Mouse (Mus musculus): ENCODE data around the gene Sltm. TPM values are rescaled to one million over a fixed set of nuclear protein-coding genes. Genes with fewer than 3 reads are reported as not detected.
"Not testable (repeated sequence)": the region's sequence is repeated elsewhere in the genome, so short reads cannot be mapped to it uniquely, and the experiment has no call there.

Gene Sltm
- 10 to 100 TPM; 48.5 to 60.9 (median 55.9) TPM for total RNA-seq (2022)

DNA sequence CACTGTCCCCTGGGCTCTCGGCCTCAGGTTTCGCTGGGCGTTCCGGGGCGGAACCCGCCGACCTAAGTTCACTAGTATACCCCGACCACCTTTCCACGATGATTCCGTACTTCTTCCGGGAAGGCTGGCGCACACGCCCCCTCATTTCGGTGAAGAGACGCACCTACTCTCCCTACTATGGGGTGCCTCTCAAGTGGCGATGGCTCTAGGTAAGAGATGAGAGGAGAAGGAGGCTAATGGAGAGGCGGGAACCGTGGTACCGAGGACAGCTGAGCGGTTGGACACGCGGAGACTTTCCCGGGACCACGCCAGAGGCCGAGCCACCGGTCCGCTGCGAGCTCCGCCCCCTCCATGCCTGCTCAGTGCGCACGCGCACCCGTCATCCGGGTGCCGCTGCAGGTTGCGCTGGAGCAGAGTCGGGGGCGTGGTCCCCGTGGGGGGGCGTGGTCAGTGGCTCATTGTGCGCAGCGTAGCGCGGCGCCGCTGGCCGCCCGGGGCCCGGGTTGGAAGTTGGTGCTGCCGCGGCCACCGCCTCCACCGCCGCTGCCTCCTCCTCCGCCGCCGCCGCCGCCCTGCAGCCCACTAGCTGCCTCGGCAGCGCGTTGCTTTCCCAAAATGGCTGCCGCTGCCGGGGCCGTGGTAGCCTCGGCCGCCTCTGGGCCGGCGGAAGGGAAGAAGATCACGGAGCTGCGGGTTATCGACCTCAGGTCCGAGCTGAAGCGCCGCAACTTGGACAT, at the start of gene Sltm:
TSS of gene Sltm (plus strand) at position 450 of the 737 bp plus-strand sequence.
- peak; percentile 95 to 98 for DNase-seq (ENCODE audit: low spot score in 2 of 2)

- DNase-seq (ENCODE audit: low spot score in 2 of 2), result no peak
These were observed 49.5 kb upstream of the Sltm start for GRCm38 (mm10) chr9:70493038-70493437.

GRCm38 (mm10) chr9:70496990-70497389, 45.6 kb upstream of the Sltm start:
- no peak for DNase-seq (ENCODE audit: low spot score in 2 of 2)

DNA sequence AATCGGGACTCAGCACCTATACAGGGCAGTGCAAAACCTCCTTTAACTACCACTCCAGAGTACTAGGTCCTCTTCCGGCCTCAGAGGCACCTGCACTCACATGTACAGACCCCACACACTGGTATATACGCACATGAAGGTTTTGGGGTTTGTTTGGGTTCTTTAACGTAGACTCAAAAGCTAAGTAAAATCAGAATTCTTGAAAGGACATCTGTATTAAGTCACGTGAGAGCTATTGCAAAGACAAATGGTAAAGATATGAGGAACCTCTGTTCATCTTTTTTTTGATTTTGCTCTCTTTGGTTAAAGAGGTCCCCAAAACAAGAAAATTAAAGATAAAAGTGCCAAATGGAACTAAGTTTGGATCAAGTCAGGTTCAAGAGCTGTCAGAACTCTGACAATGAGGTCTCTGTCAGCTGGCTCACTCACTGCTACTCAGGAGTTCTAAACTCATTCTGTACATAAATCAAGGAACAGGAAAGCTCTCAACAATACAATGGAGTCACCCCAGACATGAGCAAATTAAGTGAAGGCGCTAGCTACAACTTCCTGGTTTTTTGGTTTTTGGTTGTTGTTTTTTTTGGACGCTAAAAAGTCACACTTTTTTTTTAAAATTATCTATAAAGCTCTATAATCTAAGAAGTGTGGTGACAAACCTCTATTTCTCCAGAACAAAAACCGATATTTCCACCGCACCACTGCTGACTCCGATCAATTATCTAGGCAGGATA, 40.1 kb upstream of the Sltm start:
- no peak for DNase-seq (ENCODE audit: low spot score in 2 of 2)

DNA sequence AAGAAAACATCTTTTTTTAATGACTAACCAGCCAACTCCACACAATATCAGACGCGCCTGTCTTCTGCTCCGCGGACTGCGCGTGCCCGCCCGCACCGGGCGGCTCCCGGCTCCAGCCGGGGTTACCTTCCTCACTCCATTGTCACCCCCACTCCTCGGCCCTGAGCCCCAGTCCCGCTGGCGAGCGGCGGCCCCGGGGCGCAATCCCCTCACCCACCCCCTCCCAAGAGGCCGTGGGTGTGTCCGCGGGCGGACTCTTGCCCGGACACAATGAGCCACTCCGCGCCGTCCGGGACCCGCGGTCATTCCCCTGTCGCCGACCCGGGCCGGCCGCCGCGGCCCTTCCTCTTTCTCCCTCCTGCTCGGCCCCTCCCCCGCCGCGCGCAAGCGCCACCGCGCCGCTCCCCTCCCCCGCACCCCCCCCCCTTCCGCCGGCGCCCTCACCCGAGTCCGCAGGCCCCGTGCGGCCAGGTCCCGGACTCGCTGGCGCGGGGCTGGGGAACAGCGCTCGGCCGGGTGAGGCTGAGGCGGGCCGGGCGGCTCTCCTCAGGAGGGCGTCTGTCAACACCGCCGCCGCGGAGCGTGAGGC, 39.4 kb upstream of the Sltm start:
- DNase-seq (ENCODE audit: low spot score in 2 of 2), result peak; percentile 9 to 17

- peak; percentile 93 to 96 for DNase-seq (ENCODE audit: low spot score in 2 of 2)
These were observed 38.9 kb upstream of the Sltm start, which contains the start of gene Rnf111 for GRCm38 (mm10) chr9:70503626-70504041. Gene Rnf111, minus strand, starts transcription at chr9:70503725.

GRCm38 (mm10) chr9:70506186-70506585, 36.4 kb upstream of the Sltm start:
- no peak for DNase-seq (ENCODE audit: low spot score in 2 of 2)

DNA sequence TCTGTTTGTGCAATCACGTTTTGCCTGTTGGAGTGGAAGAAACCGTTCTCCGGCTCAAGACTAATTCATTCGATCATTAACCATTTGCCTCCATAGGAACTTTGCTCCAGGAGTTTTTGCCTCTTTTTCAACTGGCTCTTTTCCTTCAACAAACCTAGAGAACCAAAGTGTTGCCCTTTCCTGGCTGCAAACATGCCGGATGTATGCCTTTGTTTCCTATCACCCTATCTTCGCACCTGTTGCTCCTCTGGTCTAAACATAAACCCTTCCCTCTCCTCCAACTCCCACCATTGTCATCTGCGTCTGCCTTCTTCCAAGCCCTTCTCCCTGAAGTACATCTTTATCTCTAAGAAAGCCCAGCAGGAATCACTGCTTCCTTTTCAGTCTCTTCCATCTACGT, 35.8 kb upstream of the Sltm start:
- no peak for DNase-seq (ENCODE audit: low spot score in 2 of 2)

- DNase-seq (ENCODE audit: low spot score in 2 of 2), result no peak
These were observed 32.5 kb upstream of the Sltm start for GRCm38 (mm10) chr9:70509906-70510525.

GRCm38 (mm10) chr9:70510998-70511583, 31.5 kb upstream of the Sltm start:
- no peak for DNase-seq (ENCODE audit: low spot score in 2 of 2)

DNA sequence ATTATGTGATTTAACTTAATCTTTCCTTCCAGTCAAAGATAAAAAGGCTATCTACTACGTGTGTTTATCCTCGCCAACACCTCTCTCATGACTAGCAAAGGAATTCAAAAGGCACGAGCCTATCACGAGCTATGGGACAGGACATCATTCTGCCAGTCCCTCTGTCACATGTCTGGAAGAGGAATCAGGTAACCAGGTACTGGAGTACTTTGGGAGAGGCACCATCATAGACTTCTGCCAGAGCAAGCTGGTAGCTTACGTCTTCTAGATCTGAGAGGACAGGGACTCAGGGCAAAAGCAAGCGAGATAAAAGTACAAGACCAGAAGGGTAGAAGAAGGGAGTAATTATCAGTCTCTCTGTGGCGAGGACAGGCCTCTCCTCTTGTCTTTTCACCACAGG, 30.9 kb upstream of the Sltm start:
- DNase-seq (ENCODE audit: low spot score in 2 of 2), result no peak

GRCm38 (mm10) chr9:70520651-70521050, 21.9 kb upstream of the Sltm start:
- no peak for DNase-seq (ENCODE audit: low spot score in 2 of 2)

DNA sequence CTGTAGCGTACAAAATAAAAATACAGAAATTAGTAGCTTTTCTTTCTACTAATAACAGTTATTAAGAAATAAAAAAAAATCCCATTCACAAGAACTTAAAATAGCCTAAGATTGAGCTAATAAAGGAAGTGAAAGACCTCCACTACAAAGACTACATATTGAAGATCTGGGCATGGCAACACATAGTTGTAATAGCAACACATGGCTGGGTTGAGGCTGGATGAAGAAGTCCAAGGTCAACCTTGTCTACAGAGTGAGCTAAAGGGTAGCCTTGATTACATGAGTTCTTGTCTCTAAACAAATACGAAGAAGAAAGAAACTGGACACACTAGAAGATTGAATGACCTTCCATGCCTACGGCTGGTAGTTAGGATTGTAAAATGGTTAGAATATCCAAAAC, 18.7 kb upstream of the Sltm start:
- DNase-seq (ENCODE audit: low spot score in 2 of 2), result no peak

DNA sequence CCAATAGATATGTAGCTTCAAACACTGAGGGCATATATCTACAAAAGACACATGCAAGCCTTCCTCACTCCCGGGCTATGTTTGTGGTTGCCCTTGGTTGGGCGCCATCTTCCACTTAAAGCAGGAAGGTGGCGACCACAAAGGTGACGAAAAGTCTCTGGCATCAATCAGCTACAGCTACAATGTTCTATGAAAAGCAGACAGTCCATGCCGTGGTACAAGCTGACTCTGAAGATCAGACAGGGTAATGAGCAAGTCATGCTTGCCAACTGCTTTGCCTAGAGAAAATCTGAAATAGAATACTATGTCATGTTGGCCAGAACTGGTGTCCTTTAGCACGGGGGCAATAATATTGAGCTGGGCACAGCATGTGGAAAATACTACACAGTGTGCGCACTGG, 18.2 kb upstream of the Sltm start:
- no peak for DNase-seq (ENCODE audit: low spot score in 2 of 2)

GRCm38 (mm10) chr9:70533328-70533727, 9.2 kb upstream of the Sltm start:
- DNase-seq (ENCODE audit: low spot score in 2 of 2), result no peak

DNA sequence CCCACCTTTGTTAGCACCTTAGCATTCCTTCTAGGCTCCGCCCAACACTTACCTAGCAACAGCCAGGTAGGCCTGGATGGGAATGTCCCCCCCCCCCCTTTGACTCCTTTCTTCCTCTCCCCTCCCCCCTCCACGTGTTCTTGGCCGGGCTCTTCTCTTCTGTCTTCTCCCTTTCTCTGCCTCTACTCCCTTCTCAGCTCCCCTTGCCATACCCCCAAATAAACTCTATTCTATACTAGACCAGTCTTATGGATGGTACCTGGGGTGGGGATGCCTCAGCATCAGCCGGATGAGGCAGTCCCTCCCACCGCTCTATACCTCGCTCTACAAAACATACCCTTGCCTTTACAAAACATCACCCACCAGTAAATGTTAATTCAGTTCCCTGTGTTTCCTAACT, 970 bp upstream of the Sltm start:
- DNase-seq (ENCODE audit: low spot score in 2 of 2), result no peak

- DNase-seq (ENCODE audit: low spot score in 2 of 2), result peak in 1 of 2 experiments; percentile 24
These were observed 710 bp downstream of the Sltm start for GRCm38 (mm10) chr9:70543048-70543880.

DNA sequence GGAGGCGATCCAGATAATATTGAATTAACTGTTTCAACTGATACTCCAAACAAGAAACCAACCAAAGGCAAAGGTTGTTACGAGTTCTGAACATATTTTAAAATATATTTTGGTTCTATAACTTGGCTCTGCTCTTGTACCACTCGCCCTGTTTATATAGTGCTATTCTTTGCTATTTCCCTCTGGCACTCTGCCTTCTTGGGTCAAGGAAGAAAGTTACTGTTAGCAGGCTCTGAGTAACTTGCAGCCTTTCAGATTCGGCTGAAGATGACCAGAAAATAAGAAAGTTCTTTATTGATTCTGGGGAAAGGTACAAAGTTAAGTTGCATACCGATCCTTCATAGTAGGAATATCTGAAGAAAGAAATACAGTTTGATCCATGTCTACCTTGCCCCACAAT, 1.4 kb downstream of the Sltm start:
- no peak for DNase-seq (ENCODE audit: low spot score in 2 of 2)

DNA sequence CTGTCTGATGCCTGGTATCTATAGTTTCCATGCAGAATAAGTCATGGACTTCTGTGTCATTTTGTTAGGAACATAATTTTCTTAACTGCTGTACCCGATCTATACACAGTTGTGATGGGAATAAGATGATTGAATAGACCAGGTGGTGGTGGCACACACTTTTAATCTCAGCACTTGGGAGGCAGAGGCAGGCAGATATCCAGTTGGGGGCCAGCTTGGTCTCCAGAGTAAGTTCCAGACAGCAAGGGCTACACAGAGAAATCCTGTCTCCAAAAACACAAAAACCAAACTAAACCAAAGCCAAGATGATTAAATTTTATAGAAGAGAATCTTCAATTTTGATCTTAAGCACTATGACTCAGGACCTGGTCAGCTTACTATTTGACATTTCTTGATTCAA, 2.3 kb downstream of the Sltm start:
- no peak for DNase-seq (ENCODE audit: low spot score in 2 of 2)

DNA sequence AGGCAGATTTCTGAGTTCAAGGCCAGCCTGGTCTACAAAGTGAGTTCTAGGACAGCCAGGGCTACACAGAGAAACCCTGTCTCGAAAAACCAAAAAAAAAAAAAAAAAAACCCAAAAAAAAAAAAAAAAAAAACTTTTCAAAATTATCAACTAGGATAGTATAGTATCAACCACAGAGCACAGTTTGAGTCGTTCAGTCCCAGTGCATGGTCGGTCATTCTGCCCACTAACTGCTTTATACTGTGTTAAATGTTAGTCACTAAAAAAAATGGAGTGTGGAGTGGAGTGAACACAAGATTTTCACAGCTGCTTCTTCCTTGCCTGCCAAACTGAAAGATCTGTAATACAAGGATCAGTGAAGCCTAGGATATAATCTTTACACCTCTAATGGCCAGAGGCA, 4.0 kb downstream of the Sltm start:
- DNase-seq (ENCODE audit: low spot score in 2 of 2), result not testable (repeated sequence)

DNA sequence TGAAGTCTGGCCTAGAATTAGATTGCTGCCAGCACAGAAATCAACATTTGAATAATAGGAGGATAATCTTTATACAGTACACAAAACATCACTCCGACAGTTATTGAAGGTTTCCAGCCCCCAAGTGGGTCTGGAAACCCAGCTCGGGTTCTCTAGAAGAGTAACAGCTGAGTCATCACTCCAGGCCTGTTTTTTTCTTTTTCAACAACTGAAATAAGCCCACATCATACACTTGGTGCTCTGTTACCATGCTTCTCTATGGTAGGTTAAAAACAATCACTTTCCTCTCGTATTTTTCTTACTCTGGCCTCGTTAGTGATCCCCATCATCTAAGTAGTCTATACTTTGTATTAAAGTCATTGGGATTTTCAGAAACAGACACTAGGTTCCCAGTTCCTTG, 5.8 kb downstream of the Sltm start:
- DNase-seq (ENCODE audit: low spot score in 2 of 2), result no peak
